Mouse (Mus musculus) thymus, adult 2 months (tissue): ENCODE results near the gene Nfia. TPM values are rescaled to one million over a fixed set of nuclear protein-coding genes. Genes with fewer than 3 reads are reported as not detected.

Experiments used
- DNase-seq: peaks from one replicate; pipeline ENCODE4 v3.0.0; 2021
- H3K27ac ChIP-seq: fragments of 200-500 bp; 2 replicates; pipeline ENCODE4 v1.5.1; 2012; ENCODE audit warnings: low read length, control low read depth; ENCODE audit not compliant: control insufficient read depth, insufficient read depth
- H3K27me3 ChIP-seq: fragments of 200-500 bp; 2 replicates; pipeline ENCODE4 v1.6.1; 2012; ENCODE audit warnings: mild to moderate bottlenecking, low read length, moderate library complexity, mixed read lengths; ENCODE audit not compliant: control insufficient read depth, insufficient read depth
- H3K36me3 ChIP-seq: fragments of 200-500 bp; 2 replicates; pipeline ENCODE4 v1.6.1; 2012; ENCODE audit warnings: mild to moderate bottlenecking, low read length, moderate library complexity; ENCODE audit not compliant: control insufficient read depth, insufficient read depth
- H3K4me1 ChIP-seq: fragments of 200-500 bp; replicated peaks from 2 replicates; pipeline ENCODE4 v1.6.1; 2012; ENCODE audit warnings: low read length; ENCODE audit not compliant: control insufficient read depth, insufficient read depth
- H3K4me3 ChIP-seq: fragments of 200-500 bp; 2 replicates; pipeline ENCODE4 v1.5.1; 2012; ENCODE audit warnings: mild to moderate bottlenecking, low read length, control low read depth, moderate library complexity; ENCODE audit not compliant: control insufficient read depth, insufficient read depth
- CTCF ChIP-seq: fragments of 200-500 bp; IDR thresholded peaks from 2 replicates; pipeline ENCODE4 v1.5.1; 2012; ENCODE audit warnings: mild to moderate bottlenecking, control low read depth, low read length, moderate library complexity, borderline replicate concordance; ENCODE audit not compliant: control insufficient read depth, poor library complexity, insufficient read depth; ENCODE audit errors: extremely low read depth
- POLR2A ChIP-seq: fragments of 200-500 bp; IDR thresholded peaks from 2 replicates; pipeline ENCODE4 v1.6.1; 2012; ENCODE audit warnings: mild to moderate bottlenecking, low read length, control low read depth, moderate library complexity; ENCODE audit not compliant: control insufficient read depth, poor library complexity, insufficient read depth; ENCODE audit errors: extremely low read depth
- WGBS: fragments of 180-500 bp; shearing (Covaris S2); methylation state at CpG from one replicate; pipeline ENCODE4 v1.1.7; 2018; 5-methylcytosine and 5-hydroxymethylcytosine counted together
- polyA plus RNA-seq: library from polyadenylated mRNA; depleted of rRNA; stranded (reverse); fragments of >200 nt; gene quantifications from 2 replicates; pipeline ENCODE4 v1.2.3, GENCODE M21; 2012

The Nfia gene
- polyA plus RNA-seq, 1 experiment = 26.4 TPM

DNA sequence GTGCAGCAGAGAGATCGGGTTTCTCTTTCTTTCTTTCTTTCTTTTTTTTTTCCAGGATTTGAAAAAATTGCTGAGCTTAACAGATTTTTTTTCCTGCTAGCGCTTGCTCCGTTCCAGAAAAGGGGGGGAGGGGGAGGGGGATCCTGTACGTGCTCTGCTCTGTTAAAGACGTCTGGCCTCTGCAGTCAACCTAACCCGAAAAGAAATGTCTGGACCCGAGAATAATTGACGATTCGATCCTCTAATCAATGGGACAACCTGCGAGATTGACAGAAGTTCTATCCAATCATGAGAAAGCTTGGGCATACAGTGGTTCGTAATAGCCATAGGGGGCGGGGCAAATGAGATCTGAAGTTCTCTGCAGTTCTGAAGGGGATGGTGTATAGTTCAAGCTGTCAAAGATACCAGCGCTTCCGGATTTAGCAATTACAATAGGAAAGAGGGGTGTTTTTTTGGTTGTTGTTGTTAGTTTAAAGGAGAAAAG lies 618 bp downstream of the Nfia start:
- 2% methylated on average over 14 of the region's 14 CpGs for WGBS
- DNase-seq = peak; percentile 90
- peaks cover 10% of the 10 kb centered on the region for H3K4me1 ChIP-seq
- H3K27me3 ChIP-seq = peaks cover 7% of the 10 kb centered on the region
- peak overlapping the region; percentile 58 for H3K4me3 ChIP-seq
- TF ChIP-seq CTCF (no peak), POLR2A (no peak)
- peak overlapping the region; percentile 49 for H3K27ac ChIP-seq
- no peaks in the 10 kb centered on the region for H3K36me3 ChIP-seq

DNA sequence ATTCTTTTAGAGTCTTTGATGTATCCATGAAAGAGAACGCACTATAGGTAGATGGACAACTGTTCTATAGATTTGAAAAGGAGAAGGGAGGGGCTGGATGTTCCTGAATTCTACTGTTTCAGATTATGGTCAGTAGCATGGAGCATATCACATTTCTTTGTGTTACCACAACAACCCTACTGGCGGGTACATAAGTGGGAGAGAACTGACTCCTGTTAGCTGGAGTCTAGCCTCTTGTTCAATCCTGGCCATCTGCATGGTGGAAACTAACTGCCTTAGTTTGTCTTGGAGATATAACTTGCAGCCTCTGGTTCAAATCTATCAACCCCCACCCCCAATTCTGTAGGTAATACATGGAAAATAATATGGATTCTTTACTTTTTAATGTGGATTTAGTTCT lies 1.3 kb downstream of the Nfia start:
- no peak for TF ChIP-seq CTCF
- TF ChIP-seq POLR2A = no peak
- Histone ChIP-seq H3K4me3 (no peak overlapping the region), H3K27me3 (peaks cover 14% of the 10 kb centered on the region), H3K4me1 (peaks cover 16% of the 10 kb centered on the region), H3K36me3 (no peaks in the 10 kb centered on the region), H3K27ac (no peak overlapping the region)
- 82% methylated on average over 2 of the region's 2 CpGs for WGBS
- no peak for DNase-seq

DNA sequence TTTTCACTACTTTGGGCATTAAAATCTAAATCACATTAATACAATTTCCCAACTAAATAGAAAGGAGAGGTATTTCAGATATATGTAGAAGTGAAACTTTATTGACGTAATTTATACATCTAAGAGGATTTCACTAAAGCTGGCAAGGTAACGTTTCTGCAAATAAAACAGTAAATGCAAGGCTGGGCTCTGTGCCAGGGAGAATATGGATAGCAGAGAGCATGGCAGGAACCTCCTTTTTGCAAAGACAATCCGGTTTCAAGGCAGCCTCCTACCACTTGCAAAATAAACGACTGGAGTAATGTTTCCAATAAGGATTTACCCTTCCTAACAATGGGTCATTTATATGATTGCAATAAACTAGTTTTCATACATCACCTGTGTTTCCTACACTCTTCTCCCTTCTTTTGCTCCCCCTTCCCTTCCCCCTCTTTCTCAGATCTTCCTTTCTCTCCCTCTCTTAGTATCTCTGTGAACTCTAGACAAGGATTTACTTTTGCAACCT lies 2.0 kb downstream of the Nfia start:
- 70% methylated on average over 4 of the region's 4 CpGs for WGBS
- DNase-seq = no peak
- H3K27me3 ChIP-seq = peaks cover 14% of the 10 kb centered on the region
- no peak overlapping the region for H3K27ac ChIP-seq
- no peak for TF ChIP-seq POLR2A
- no peak for TF ChIP-seq CTCF
- H3K36me3 ChIP-seq = no peaks in the 10 kb centered on the region
- H3K4me1 ChIP-seq = peaks cover 16% of the 10 kb centered on the region
- no peak overlapping the region for H3K4me3 ChIP-seq

DNA sequence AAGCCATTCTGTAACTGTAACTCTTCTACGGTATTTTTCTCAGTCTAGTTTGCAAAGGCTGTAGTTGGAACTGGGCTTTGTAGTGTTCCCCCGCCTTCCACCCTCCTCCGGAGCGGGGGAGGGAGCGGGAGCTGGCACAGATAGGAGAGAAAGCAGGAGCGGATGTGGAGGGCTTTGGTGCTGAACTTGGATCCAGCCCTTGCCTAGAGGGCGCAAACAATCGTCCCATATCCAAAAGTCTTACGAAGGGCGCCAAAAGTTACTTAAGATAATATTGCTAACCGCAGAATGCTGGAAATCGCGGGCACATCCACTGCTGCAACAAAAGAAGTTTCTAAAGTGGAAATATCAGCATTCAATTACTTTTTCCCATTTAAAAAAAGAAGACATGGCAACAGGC lies 2.5 kb downstream of the Nfia start:
- TF ChIP-seq CTCF (no peak), POLR2A (no peak)
- peak; percentile 24 for DNase-seq
- WGBS = 4% methylated on average over 13 of the region's 13 CpGs
- H3K4me3 ChIP-seq = no peak overlapping the region
- no peaks in the 10 kb centered on the region for H3K36me3 ChIP-seq
- peaks cover 16% of the 10 kb centered on the region for H3K4me1 ChIP-seq
- H3K27me3 ChIP-seq = peaks cover 14% of the 10 kb centered on the region
- no peak overlapping the region for H3K27ac ChIP-seq

DNA sequence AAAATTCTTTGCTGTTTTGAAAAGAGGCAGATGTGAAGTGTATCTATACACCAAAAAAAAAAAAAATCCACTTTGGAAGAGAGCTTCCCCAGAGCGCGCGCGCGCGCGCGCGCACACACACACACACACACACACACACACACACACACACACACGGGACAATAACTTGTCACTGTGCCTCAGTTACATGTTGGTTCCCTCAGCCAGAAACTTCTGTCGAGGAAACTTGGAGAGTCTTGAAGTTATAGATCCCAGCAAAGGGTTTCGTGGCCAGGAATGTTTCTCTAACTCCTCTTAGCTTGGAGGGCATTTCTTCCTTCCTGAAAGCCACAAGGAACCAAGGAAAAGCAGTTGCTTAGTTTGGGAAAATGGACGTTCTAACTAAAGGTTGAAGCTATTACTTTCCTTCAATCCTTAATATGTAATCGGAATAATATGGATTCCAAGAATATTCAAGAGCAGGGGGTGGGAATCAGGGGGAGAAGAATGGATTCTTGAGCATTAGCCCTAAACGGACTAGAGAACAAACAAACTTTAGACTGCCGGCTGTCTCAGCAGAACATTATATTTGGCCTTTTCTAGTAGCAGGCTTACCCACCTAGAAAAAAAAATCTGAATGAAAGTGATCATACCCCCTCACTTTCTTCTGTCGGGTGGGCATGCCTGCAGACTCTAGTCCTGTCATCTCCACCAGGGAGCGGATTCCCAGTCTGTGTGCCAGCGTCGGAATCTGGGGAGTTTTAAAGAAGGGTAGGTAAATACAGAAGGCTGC lies 3.1 kb downstream of the Nfia start:
- no peak overlapping the region for H3K27ac ChIP-seq
- H3K4me3 ChIP-seq = no peak overlapping the region
- no peak for TF ChIP-seq CTCF
- no peak for TF ChIP-seq POLR2A
- peaks cover 14% of the 10 kb centered on the region for H3K27me3 ChIP-seq
- peaks cover 16% of the 10 kb centered on the region for H3K4me1 ChIP-seq
- H3K36me3 ChIP-seq = no peaks in the 10 kb centered on the region
- DNase-seq = no peak
- WGBS = 7% methylated on average over 20 of the region's 20 CpGs

DNA sequence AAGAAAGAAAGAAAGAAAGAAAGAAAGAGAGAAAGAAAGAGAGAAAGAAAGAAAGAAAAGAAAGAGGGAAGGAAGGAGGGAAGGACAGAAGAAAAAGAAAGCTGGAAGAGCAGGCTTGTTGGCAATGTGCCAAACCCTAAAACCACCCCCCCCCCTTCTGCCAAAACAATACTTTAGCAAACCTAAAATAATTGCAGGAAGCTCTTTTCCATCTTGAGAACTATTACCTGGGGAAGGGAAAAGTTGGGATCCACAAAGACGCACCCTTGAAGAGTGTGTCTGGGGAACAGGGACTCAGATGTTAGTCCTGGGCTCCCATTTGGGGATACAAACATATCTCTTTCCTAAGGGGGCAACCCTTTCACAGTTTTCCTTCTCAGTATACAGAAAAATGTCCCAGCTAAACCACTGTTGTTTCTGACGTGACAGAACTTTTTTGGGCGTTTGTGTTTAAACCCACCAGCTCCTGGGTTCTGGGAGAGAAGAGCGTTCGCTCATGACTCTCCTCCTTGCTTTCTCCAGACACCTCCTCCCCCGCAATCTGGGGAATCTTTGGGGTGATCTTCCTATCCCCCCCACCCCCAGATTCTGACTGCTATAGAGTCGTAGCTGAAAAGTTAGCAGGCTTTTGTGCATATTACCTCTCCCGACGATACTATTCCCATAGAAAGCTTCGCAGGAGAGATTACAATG lies 4.0 kb downstream of the Nfia start:
- WGBS = 8% methylated on average over 10 of the region's 10 CpGs
- Histone ChIP-seq H3K27me3 (peaks cover 14% of the 10 kb centered on the region), H3K4me1 (peaks cover 16% of the 10 kb centered on the region), H3K27ac (no peak overlapping the region), H3K4me3 (peak overlapping the region; percentile 52; the same call in 1 of the 2 replicates), H3K36me3 (no peaks in the 10 kb centered on the region)
- TF ChIP-seq CTCF = no peak
- TF ChIP-seq POLR2A = no peak
- no peak for DNase-seq
